Mouse (Mus musculus) retina, postnatal 7 days (tissue): ENCODE measurements at regions not wholly inside any gene's neighbourhood (a gene's known extent, or its start where the extent isn't known, plus 50 kb on each side); places are given as distances from the start of the nearest gene placed in this dataset.

Experiments used
- DNase-seq: peaks from one replicate; pipeline ENCODE4 v3.0.0-alpha.2; 2012; ENCODE audit warnings: low read depth, low spot score

GRCm38 (mm10) chr8:116237561-116238100 is 267.1 kb upstream of the Dynlrb2 start:
- no peak for DNase-seq

- DNase-seq = no peak
Observed at GRCm38 (mm10) chr8:116229654-116230136, 275.1 kb upstream of the Dynlrb2 start.

- no peak for DNase-seq
Observed at GRCm38 (mm10) chr8:116227003-116227402, 277.8 kb upstream of the Dynlrb2 start.

GRCm38 (mm10) chr8:116223235-116223634 is 281.5 kb upstream of the Dynlrb2 start:
- no peak for DNase-seq

GRCm38 (mm10) chr8:116215909-116216308 is 288.9 kb upstream of the Dynlrb2 start:
- DNase-seq = no peak

- no peak for DNase-seq
Observed at GRCm38 (mm10) chr8:116215286-116215860, 289.4 kb upstream of the Dynlrb2 start.

- no peak for DNase-seq
Observed at GRCm38 (mm10) chr8:116203631-116204030, 301.1 kb upstream of the Dynlrb2 start.

GRCm38 (mm10) chr8:116200459-116200999 is 304.2 kb upstream of the Dynlrb2 start:
- no peak for DNase-seq

- DNase-seq = no peak
Observed at GRCm38 (mm10) chr8:116196623-116197184, 308.1 kb upstream of the Dynlrb2 start.

GRCm38 (mm10) chr8:116192096-116192495 is 312.7 kb upstream of the Dynlrb2 start:
- DNase-seq = no peak

GRCm38 (mm10) chr8:116185206-116185605 is 319.6 kb upstream of the Dynlrb2 start:
- DNase-seq = no peak

GRCm38 (mm10) chr8:116184241-116184640 is 320.5 kb upstream of the Dynlrb2 start:
- DNase-seq = no peak

GRCm38 (mm10) chr8:116177946-116178345 is 326.8 kb upstream of the Dynlrb2 start:
- no peak for DNase-seq

- DNase-seq = no peak
Observed at GRCm38 (mm10) chr8:116174891-116175290, 329.9 kb upstream of the Dynlrb2 start.

GRCm38 (mm10) chr8:116173961-116174360 is 330.8 kb upstream of the Dynlrb2 start:
- no peak for DNase-seq

- DNase-seq = no peak
Observed at GRCm38 (mm10) chr8:116167874-116168273, 336.9 kb upstream of the Dynlrb2 start.

GRCm38 (mm10) chr8:116164989-116165299 is 339.8 kb upstream of the Dynlrb2 start:
- no peak for DNase-seq

GRCm38 (mm10) chr8:116164190-116164988 is 340.4 kb upstream of the Dynlrb2 start:
- no peak for DNase-seq

GRCm38 (mm10) chr8:116160932-116161331 is 343.8 kb upstream of the Dynlrb2 start:
- DNase-seq = no peak

GRCm38 (mm10) chr8:116143687-116144573 is 360.8 kb upstream of the Dynlrb2 start:
- peak; percentile 25 for DNase-seq

- no peak for DNase-seq
Observed at GRCm38 (mm10) chr8:116141363-116141762, 363.4 kb upstream of the Dynlrb2 start.
